Mouse (Mus musculus) CD4-positive helper T cell, adult 2 months (primary cell): ENCODE data around the gene Oas3.

Experiments used
- DNase-seq: peaks from one replicate; pipeline ENCODE4 v3.0.0-alpha.2; 2012; ENCODE audit warnings: low read depth, missing footprints, low spot score

The Oas3 gene

DNA sequence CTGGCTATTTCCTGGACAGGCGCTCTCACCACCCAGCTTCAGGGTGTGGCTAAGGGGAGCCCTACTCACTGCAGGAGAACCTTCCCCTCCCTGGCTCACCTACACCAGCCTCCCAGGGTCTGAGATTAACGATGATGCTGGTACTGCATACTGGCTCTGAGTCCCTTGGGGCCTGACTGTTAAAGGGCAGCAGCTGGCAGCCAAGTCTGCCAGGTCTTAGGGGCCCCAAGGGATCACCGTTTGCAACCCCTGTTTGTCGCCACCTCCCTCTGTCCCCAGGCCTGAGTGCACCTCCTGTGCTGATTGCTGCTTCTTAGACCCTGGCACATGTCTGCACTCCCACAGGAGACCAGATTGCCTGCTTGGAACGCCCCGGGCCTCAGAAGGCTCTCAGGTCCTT is 73.0 kb downstream of the Oas3 start:
- DNase-seq: no peak

DNA sequence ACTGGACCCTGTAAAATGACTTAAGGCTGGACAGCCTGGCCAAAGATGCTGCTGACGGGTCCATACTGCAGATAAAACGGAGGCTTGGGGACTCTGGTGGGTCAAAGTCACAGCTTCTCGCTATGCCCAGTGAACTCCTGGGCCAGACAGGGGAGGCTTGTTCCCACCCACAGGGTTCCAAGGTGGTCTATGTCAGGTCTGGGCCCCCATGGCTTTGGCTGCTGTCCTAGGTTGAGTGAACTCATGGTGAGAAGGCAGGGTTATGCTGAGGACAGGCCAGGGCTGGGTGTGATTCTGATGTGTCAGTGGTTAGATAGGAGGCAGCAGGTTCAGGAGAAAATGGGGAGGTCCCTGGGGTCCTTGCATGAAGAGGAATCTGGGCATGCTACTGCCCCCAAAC is 73.8 kb downstream of the Oas3 start:
- no peak for DNase-seq
